In the genomic region with DNA sequence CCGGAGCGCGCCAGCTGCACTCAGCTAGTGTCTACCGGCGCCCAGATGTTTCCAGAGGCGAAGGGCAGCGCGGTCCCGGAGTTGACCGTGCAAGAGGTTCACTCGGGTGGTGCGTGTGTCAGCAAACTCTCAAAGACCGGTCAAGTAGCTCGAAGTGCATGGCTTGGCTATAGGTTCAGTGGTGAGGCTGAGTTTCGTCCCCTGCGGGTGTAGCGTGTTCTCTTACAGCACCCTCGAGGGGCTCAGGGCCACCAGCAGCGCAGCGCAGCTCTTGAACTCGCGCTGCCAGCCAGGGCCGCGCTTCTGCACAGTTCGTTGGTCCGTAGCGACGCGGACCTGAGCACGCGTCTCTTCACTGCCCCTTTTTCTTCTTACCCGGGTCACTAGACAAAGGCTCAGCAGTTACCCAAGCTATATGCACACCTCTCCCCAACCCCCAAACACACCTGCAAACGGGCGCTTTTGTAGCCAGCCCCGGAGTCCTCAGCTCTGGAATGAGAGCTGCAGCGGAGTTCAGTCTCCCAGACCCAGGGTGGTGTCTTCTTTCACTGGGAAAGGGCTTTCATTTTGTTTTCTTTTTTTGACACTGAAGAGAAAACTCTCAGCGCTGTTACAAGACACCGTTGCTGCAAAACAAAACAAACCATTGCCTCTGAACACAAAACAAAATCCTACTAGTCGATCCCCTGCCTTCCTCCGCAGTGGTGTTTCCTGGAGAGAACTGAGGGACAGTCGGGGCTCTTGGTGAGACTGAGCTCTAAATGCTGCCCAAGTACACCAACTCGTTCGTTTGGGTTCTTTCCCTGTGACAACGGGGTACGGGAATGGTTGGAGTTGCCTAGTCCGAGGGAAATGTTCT, we compare ENCODE assay signal across 8 mouse cellular contexts. TPM values are rescaled to one million over a fixed set of nuclear protein-coding genes. Genes with fewer than 3 reads are reported as not detected.
DNase-seq lines count a peak whose midpoint lies in the region; ATAC-seq and TF ChIP-seq lines count a peak whose summit lies in the region.

No protein-coding gene starts in this region.

- WGBS in embryonic facial prominence, embryonic 15.5 days = under 1% methylated on average over 46 of the region's 46 CpGs
- under 1% methylated on average over 46 of the region's 46 CpGs for WGBS in hindbrain, embryonic 13.5 days
- under 1% methylated on average over 46 of the region's 46 CpGs for WGBS in liver, embryonic 13.5 days (ENCODE audit: insufficient replicate concordance)
- WGBS in stomach, embryonic 14.5 days = under 1% methylated on average over 46 of the region's 46 CpGs

- H3K9ac ChIP-seq in embryonic facial prominence, embryonic 15.5 days = peak overlapping the region; percentile 44
- peak overlapping the region; percentile 71 for H3K9ac ChIP-seq in hindbrain, embryonic 13.5 days
- H3K9ac ChIP-seq in liver, embryonic 13.5 days = peak overlapping the region; percentile 65
- peak overlapping the region; percentile 82 for H3K9ac ChIP-seq in stomach, embryonic 14.5 days (replicated peaks; ENCODE audit: low read depth, low read length)

- H3K36me3 ChIP-seq in G1E (replicated peaks) = no peaks in the 10 kb centered on the region
- H3K36me3 ChIP-seq in embryonic facial prominence, embryonic 15.5 days = no peaks in the 10 kb centered on the region
- no peaks in the 10 kb centered on the region for H3K36me3 ChIP-seq in hindbrain, embryonic 13.5 days
- H3K36me3 ChIP-seq in liver, embryonic 13.5 days = no peaks in the 10 kb centered on the region; the same call in 1 of the 2 replicates
- H3K36me3 ChIP-seq in stomach, embryonic 14.5 days (ENCODE audit: control insufficient read depth, insufficient read depth, low read length) = no peaks in the 10 kb centered on the region

- peak overlapping the region; percentile 27; the same call in 1 of the 2 replicates for H3K4me3 ChIP-seq in G1E (ENCODE audit: low read depth, low read length)
- H3K4me3 ChIP-seq in embryonic facial prominence, embryonic 15.5 days (replicated peaks) = peak overlapping the region; percentile 59
- H3K4me3 ChIP-seq in hindbrain, embryonic 13.5 days = peak overlapping the region; percentile 57
- peak overlapping the region; percentile 56 for H3K4me3 ChIP-seq in liver, embryonic 13.5 days (replicated peaks)
- peak overlapping the region; percentile 71 for H3K4me3 ChIP-seq in stomach, embryonic 14.5 days (ENCODE audit: low read depth, low read length)

- peak; percentile 20 to 64 for DNase-seq in heart, adult 18-20 months
- no peak for DNase-seq in heart, postnatal 25 days (ENCODE audit: low spot score)
- no peak for DNase-seq in G1E (ENCODE audit: low spot score)
- no peak for DNase-seq in liver, embryonic 13.5 days
- no peak for DNase-seq in thymus, postnatal 4 days

- H3K4me2 ChIP-seq in embryonic facial prominence, embryonic 15.5 days (replicated peaks) = peak overlapping the region; percentile 68
- peak overlapping the region; percentile 92 for H3K4me2 ChIP-seq in hindbrain, embryonic 13.5 days
- peak overlapping the region; percentile 54 for H3K4me2 ChIP-seq in liver, embryonic 13.5 days
- peak overlapping the region; percentile 79 for H3K4me2 ChIP-seq in stomach, embryonic 14.5 days (replicated peaks; ENCODE audit: low read depth, low read length)

- H3K9me3 ChIP-seq in G1E (replicated peaks) = peaks cover 81% of the 10 kb centered on the region
- H3K9me3 ChIP-seq in embryonic facial prominence, embryonic 15.5 days (replicated peaks) = no peaks in the 10 kb centered on the region
- H3K9me3 ChIP-seq in hindbrain, embryonic 13.5 days = no peaks in the 10 kb centered on the region
- H3K9me3 ChIP-seq in liver, embryonic 13.5 days (replicated peaks) = no peaks in the 10 kb centered on the region
- no peaks in the 10 kb centered on the region for H3K9me3 ChIP-seq in stomach, embryonic 14.5 days (ENCODE audit: control insufficient read depth, low read depth, low read length)

- intact Hi-C loops in heart, postnatal 25 days (cut with DNase I) = loop anchor here (5.0 kb wide), 6 partner anchors 87 to 588 kb away; no protein-coding TSS in a partner anchor

- H3K4me1 ChIP-seq in G1E (ENCODE audit: insufficient read depth, low read depth, low read length) = no peaks in the 10 kb centered on the region
- peaks cover 42% of the 10 kb centered on the region for H3K4me1 ChIP-seq in embryonic facial prominence, embryonic 15.5 days
- peaks cover 37% of the 10 kb centered on the region for H3K4me1 ChIP-seq in hindbrain, embryonic 13.5 days (replicated peaks)
- H3K4me1 ChIP-seq in liver, embryonic 13.5 days (replicated peaks) = peaks cover 21% of the 10 kb centered on the region
- 0 out of 2 replicates have a peak, but pooled peaks cover 13% of the 10 kb centered on the region for H3K4me1 ChIP-seq in stomach, embryonic 14.5 days (ENCODE audit: control insufficient read depth, insufficient read depth, low read length)

- no peak for TF ChIP-seq CTCF in G1E (IDR thresholded peaks at IDR 0.05; ENCODE audit: low read depth, low read length)

- ATAC-seq in G1E (ENCODE audit: extremely low read depth, insufficient number of reproducible peaks, low FRiP score, poor library complexity, severe bottlenecking) = no peak
- ATAC-seq in embryonic facial prominence, embryonic 15.5 days (ENCODE audit: insufficient number of reproducible peaks, low FRiP score, low TSS enrichment, low read depth) = peak; percentile 32; the same call in 1 of the 2 replicates
- ATAC-seq in hindbrain, embryonic 13.5 days (ENCODE audit: low FRiP score) = 0 out of 2 replicates have a peak, but pooled peaks have one; percentile 22
- no peak for ATAC-seq in liver, embryonic 13.5 days (ENCODE audit: low read depth)
- no peak for ATAC-seq in stomach, embryonic 14.5 days (ENCODE audit: insufficient number of reproducible peaks, insufficient read depth, low FRiP score, low read depth)

- peak overlapping the region; percentile 40; the same call in 1 of the 2 replicates for H3K27ac ChIP-seq in embryonic facial prominence, embryonic 15.5 days (replicated peaks)
- no peak overlapping the region for H3K27ac ChIP-seq in hindbrain, embryonic 13.5 days
- H3K27ac ChIP-seq in liver, embryonic 13.5 days = peak overlapping the region; percentile 63
- peak overlapping the region; percentile 12; the same call in 1 of the 2 replicates for H3K27ac ChIP-seq in stomach, embryonic 14.5 days (ENCODE audit: low read length)

- no peaks in the 10 kb centered on the region; the same call in 1 of the 2 replicates for H3K27me3 ChIP-seq in G1E (ENCODE audit: insufficient read depth, low read length)
- peaks cover 43% of the 10 kb centered on the region for H3K27me3 ChIP-seq in embryonic facial prominence, embryonic 15.5 days
- peaks cover 80% of the 10 kb centered on the region for H3K27me3 ChIP-seq in hindbrain, embryonic 13.5 days
- H3K27me3 ChIP-seq in liver, embryonic 13.5 days = peaks cover 59% of the 10 kb centered on the region
- peaks cover 4% of the 10 kb centered on the region; the same call in 1 of the 2 replicates for H3K27me3 ChIP-seq in stomach, embryonic 14.5 days (ENCODE audit: control insufficient read depth, insufficient read depth, low read length)

RNA-seq across cellular contexts. Expression of gene Cxcl12, which starts 0.9 kb away (rescaled TPM):
- total RNA-seq in heart, adult 18-20 months (2021) = 10 to 100 TPM; 90.2 to 91.3 TPM
- total RNA-seq in heart, postnatal 25 days (2021) = 100 to 1,000 TPM in 1 of 2 experiments, 10 to 100 TPM in 1; 90.4 to 120 TPM
- not detected in 2 replicates for total RNA-seq in G1E (2014; fragmentation: Nextera tagmentation)
- 0.11 and 0.12 TPM in 2 replicates for total RNA-seq in G1E (2017)
- polyA plus RNA-seq in G1E (2012) = not detected in 2 replicates
- 261 TPM in 2 replicates for polyA plus RNA-seq in embryonic facial prominence, embryonic 15.5 days (2015; fragmentation: Nextera tagmentation; extraction: Ambion mirVana)
- polyA plus RNA-seq in hindbrain, embryonic 13.5 days (2015; fragmentation: Nextera tagmentation; extraction: Ambion mirVana) = 55.8 and 69.4 TPM in 2 replicates
- polyA plus RNA-seq in liver, embryonic 13.5 days (2015; fragmentation: Nextera tagmentation; extraction: Ambion mirVana) = 48.2 and 59.5 TPM in 2 replicates
- 180 and 184 TPM in 2 replicates for polyA plus RNA-seq in stomach, embryonic 14.5 days (2014; fragmentation: Nextera tagmentation; extraction: Ambion mirVana)

Comparison
In these comparisons a context has a peak if more than half of its experiments do, and no peak if none do; other contexts are left out.
1. DNase-seq: peak in heart, adult 18-20 months (2 of 2); none in heart, postnatal 25 days (single experiment), G1E (single experiment), liver, embryonic 13.5 days (single experiment) and thymus, postnatal 4 days (single experiment).
2. ATAC-seq: peak in embryonic facial prominence, embryonic 15.5 days (single experiment) and hindbrain, embryonic 13.5 days (single experiment); none in G1E (single experiment), liver, embryonic 13.5 days (single experiment) and stomach, embryonic 14.5 days (single experiment).
3. RNA of gene Cxcl12, which starts 0.9 kb away (polyA plus RNA-seq): 261 TPM in embryonic facial prominence, embryonic 15.5 days, 180 to 184 TPM in stomach, embryonic 14.5 days, 55.8 to 69.4 TPM in hindbrain, embryonic 13.5 days and 48.2 to 59.5 TPM in liver, embryonic 13.5 days; not detected in G1E; every median in the first group is over 10 times any median in the second.
4. Peak in every context shown above with its lines, with median percentiles within 50 percentile points of each other: H3K4me3 ChIP-seq, H3K4me2 ChIP-seq and H3K9ac ChIP-seq.